Mouse (Mus musculus) heart, embryonic 12.5 days (tissue): ENCODE measurements around the gene Trpc4ap. TPM values are rescaled to one million over a fixed set of nuclear protein-coding genes. Genes with fewer than 3 reads are reported as not detected.

Source experiments
- ATAC-seq: fragments of 200-750 bp; cut with Nextera tagmentation; 2 replicates; pipeline ENCODE4 v1.8.0; 2017; ENCODE audit warnings: moderate TSS enrichment, moderate library complexity; ENCODE audit not compliant: insufficient number of reproducible peaks, low FRiP score
- H3K27ac ChIP-seq: fragments of 300-500 bp; sonication (generic); 2 replicates; pipeline ENCODE4 v1.5.1; 2016; ENCODE audit warnings: mild to moderate bottlenecking, moderate library complexity; ENCODE audit not compliant: poor library complexity, severe bottlenecking
- H3K27me3 ChIP-seq: fragments of 300-500 bp; sonication (generic); replicated peaks from 2 replicates; pipeline ENCODE4 v1.6.1; 2016; ENCODE audit warnings: mild to moderate bottlenecking, moderate library complexity
- H3K36me3 ChIP-seq: fragments of 300-500 bp; sonication (generic); 2 replicates; pipeline ENCODE4 v1.6.1; 2016; ENCODE audit warnings: mild to moderate bottlenecking, moderate library complexity
- H3K4me1 ChIP-seq: fragments of 300-500 bp; sonication (generic); replicated peaks from 2 replicates; pipeline ENCODE4 v1.6.1; 2016; ENCODE audit warnings: mild to moderate bottlenecking
- H3K4me2 ChIP-seq: fragments of 300-500 bp; sonication (generic); 2 replicates; pipeline ENCODE4 v1.6.1; 2016; ENCODE audit warnings: mild to moderate bottlenecking, moderate library complexity
- H3K4me3 ChIP-seq: fragments of 300-500 bp; sonication (generic); 2 replicates; pipeline ENCODE4 v1.5.1; 2016; ENCODE audit warnings: mild to moderate bottlenecking
- H3K9ac ChIP-seq: fragments of 300-500 bp; sonication (generic); 2 replicates; pipeline ENCODE4 v1.6.1; 2016; ENCODE audit warnings: mild to moderate bottlenecking, moderate library complexity
- H3K9me3 ChIP-seq: fragments of 300-500 bp; sonication (generic); replicated peaks from 2 replicates; pipeline ENCODE4 v1.6.1; 2016; ENCODE audit warnings: mild to moderate bottlenecking, moderate library complexity
- WGBS: fragments of 180-500 bp; shearing (Covaris S2); methylation state at CpG from one replicate; pipeline ENCODE4 v1.1.7; 2016; 5-methylcytosine and 5-hydroxymethylcytosine counted together
- microRNA counts: library from miRNA; unstranded; fragments of <30 nt; microRNA quantifications from one replicate; lab custom pipeline; 2017
- microRNA-seq: library from miRNA; unstranded; fragments of <30 nt; microRNA quantifications from one replicate; pipeline ENCODE4, GENCODE M21; 2017
- polyA plus RNA-seq: library from polyadenylated mRNA; unstranded; fragments of >200 nt; fragmentation: Nextera tagmentation; extraction: Ambion mirVana; gene quantifications from 2 replicates; pipeline ENCODE4 v1.2.1, GENCODE M21; 2016

The Trpc4ap gene
- polyA plus RNA-seq, 1 experiment from 2014 or later: 115 TPM

DNA sequence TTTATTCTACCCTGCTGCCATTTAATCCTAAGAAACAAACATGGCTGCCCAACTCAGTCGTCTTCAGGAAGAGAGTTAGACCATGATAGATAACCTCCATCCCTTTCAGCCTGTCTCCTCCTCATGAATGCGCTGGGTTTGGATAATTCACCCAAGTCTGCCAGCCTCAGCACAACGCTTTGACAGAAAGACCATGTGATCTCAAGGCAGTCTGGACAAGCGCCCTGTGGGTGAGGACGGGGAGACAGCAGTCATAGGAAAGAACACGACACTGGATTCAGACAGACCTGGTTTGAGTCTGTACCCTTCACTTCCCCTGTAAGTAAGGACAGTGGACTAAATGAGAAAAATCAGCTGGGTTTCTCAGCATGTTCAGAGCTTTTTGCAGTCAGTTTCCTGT lies 102.7 kb downstream of the Trpc4ap start:
- Histone ChIP-seq H3K36me3 (no peaks in the 10 kb centered on the region), H3K27ac (no peak overlapping the region), H3K9me3 (no peaks in the 10 kb centered on the region), H3K9ac (no peak overlapping the region), H3K27me3 (no peaks in the 10 kb centered on the region), H3K4me3 (no peak overlapping the region), H3K4me1 (peaks cover 14% of the 10 kb centered on the region), H3K4me2 (no peak overlapping the region)
- 74% methylated on average over 6 of the region's 6 CpGs for whole genome bisulfite sequencing
- no peak for ATAC-seq

DNA sequence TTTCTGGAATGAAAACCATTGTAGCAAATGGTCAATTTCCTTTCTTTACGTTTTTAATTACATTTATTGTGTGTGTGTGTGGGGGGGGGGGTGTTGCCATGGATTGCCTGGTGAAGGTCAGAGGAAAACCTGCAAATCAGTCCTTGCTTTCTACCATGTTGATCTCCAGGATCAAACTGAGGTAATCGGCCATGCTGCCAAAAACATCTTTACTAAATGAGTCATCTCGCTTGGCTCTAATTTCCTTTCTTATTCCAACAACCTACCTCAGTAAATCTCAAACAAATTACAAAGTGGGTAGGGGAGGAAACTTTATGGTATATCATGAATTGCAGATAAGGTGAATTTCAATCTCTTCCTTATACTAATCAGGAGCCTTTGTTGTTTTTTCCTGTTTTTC lies 104.0 kb downstream of the Trpc4ap start:
- Histone ChIP-seq H3K4me1 (peaks cover 13% of the 10 kb centered on the region), H3K27ac (no peak overlapping the region), H3K27me3 (no peaks in the 10 kb centered on the region), H3K4me2 (no peak overlapping the region), H3K4me3 (no peak overlapping the region), H3K9me3 (no peaks in the 10 kb centered on the region), H3K36me3 (no peaks in the 10 kb centered on the region), H3K9ac (no peak overlapping the region)
- WGBS: 77% methylated on average over 3 of the region's 3 CpGs
- no peak for ATAC-seq

DNA sequence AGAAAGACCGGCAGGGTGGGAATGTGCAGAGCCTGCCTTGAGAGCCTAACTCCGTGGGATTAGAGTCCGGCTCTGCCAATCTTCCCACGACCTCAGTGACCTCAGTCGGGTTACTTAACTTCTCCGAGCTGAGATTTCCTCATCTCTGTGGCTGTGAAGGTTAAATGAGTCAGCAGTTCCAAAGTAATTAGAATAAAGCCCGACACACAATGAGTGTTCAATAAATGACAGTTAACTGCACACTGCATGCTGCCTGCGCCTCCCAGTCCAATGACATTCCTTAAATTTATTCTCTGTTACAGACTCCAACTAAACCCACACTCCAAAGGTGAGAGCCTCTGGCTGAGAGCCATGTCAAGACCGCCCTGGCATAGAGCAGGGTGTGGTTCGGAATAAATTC lies 106.7 kb downstream of the Trpc4ap start:
- Histone ChIP-seq H3K27me3 (no peaks in the 10 kb centered on the region), H3K36me3 (no peaks in the 10 kb centered on the region), H3K9ac (no peak overlapping the region), H3K4me2 (no peak overlapping the region), H3K27ac (no peak overlapping the region), H3K4me1 (0 out of 2 replicates have a peak, but pooled peaks cover 3% of the 10 kb centered on the region), H3K4me3 (no peak overlapping the region), H3K9me3 (no peaks in the 10 kb centered on the region)
- WGBS: 70% methylated on average over 10 of the region's 10 CpGs
- no peak for ATAC-seq

GRCm38 (mm10) chr2:155585082-155585481 lies 107.1 kb downstream of the Trpc4ap start:
- no peak for ATAC-seq
- 88% methylated on average over 9 of the region's 9 CpGs for WGBS

More at GRCm38 (mm10) chr2:155585082-155585481, 107.1 kb downstream of the Trpc4ap start:
- no peak overlapping the region for H3K27ac ChIP-seq
- H3K27me3 ChIP-seq: no peaks in the 10 kb centered on the region
- H3K4me3 ChIP-seq: no peak overlapping the region
- H3K9ac ChIP-seq: no peak overlapping the region
- H3K4me2 ChIP-seq: no peak overlapping the region
- H3K9me3 ChIP-seq: no peaks in the 10 kb centered on the region
- H3K36me3 ChIP-seq: no peaks in the 10 kb centered on the region
- 0 out of 2 replicates have a peak, but pooled peaks cover 3% of the 10 kb centered on the region for H3K4me1 ChIP-seq

MicroRNAs encoded within 50 kb of the gene (microRNA counts, 519-probe panel; counts per million panel counts)
- 7,101 counts per million, percentile 87 among the panel's probes with 10 or more counts for microRNA mmu-miR-499 (lab: Ali Mortazavi, UCI)

Small RNA genes within 50 kb of the gene (microRNA-seq; reads per million reads assigned to microRNA genes)
- gene Mir499: 2,692 reads per million, percentile 85 among the genes with 10 or more reads in this experiment

Other genes starting within 250 kb of the Trpc4ap start
- 19.2 and 21.7 TPM in 2 replicates for gene Ncoa6, start 218.5 kb downstream of the Trpc4ap start, polyA plus RNA-seq
- 13.0 and 14.4 TPM in 2 replicates for gene Acss2, start 174.4 kb downstream of the Trpc4ap start, polyA plus RNA-seq
- 2.0 and 3.0 TPM in 2 replicates for gene Ggt7, start 174.1 kb downstream of the Trpc4ap start, polyA plus RNA-seq
- gene Gss, start 99.6 kb downstream of the Trpc4ap start, polyA plus RNA-seq: 20.2 and 21.3 TPM in 2 replicates
- gene Myh7b, start 81.2 kb downstream of the Trpc4ap start, polyA plus RNA-seq: 22.1 and 24.4 TPM in 2 replicates
- 26.4 and 26.7 TPM in 2 replicates for gene Edem2, start 37.1 kb upstream of the Trpc4ap start, polyA plus RNA-seq
- gene Gm17581, start 43.5 kb upstream of the Trpc4ap start, polyA plus RNA-seq: not detected in 2 replicates
- 7.2 and 9.1 TPM in 2 replicates for gene Procr, start 58.7 kb upstream of the Trpc4ap start, polyA plus RNA-seq
- 0.05 TPM in 1 of 2 replicates, not detected in the other for gene Mmp24, start 83.0 kb upstream of the Trpc4ap start, polyA plus RNA-seq
- 8.9 and 9.4 TPM in 2 replicates for gene BC029722, start 127.0 kb upstream of the Trpc4ap start, polyA plus RNA-seq
- gene Eif6, start 134.5 kb upstream of the Trpc4ap start, polyA plus RNA-seq: 110 and 116 TPM in 2 replicates
- gene Fam83c, start 142.5 kb upstream of the Trpc4ap start, polyA plus RNA-seq: 0.06 and 0.15 TPM in 2 replicates
- 96.6 and 110 TPM in 2 replicates for gene Uqcc1, start 237.9 kb upstream of the Trpc4ap start, polyA plus RNA-seq
- not detected in 2 replicates for gene Gm15557, start 248.3 kb upstream of the Trpc4ap start, polyA plus RNA-seq